Mouse (Mus musculus): ENCODE data around the gene Olfr1393.
"Not testable (repeated sequence)": the region's sequence is repeated elsewhere in the genome, so short reads cannot be mapped to it uniquely, and the experiment has no call there.

The Olfr1393 gene

DNA sequence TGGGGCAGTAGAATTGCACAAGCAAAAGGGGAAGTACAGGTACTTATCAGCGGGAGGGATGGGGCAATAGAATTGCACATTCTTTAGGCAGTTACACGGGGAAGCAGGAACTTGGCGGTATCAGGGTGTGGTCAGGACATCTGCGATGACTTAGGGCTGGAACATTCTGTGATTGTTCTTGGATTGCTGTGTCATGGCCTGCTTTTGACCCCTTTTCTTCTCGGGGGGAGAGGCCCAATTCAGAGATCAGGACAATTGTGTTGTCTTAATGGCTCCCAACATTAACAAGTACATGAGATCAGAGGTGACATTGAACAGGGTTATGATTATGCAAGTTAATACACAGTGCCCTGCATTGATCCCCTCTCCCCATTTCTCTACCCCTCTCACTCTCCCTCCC is 30.4 kb downstream of the Olfr1393 start:
- not testable (repeated sequence) for DNase-seq (ENCODE audit: low spot score)

DNA sequence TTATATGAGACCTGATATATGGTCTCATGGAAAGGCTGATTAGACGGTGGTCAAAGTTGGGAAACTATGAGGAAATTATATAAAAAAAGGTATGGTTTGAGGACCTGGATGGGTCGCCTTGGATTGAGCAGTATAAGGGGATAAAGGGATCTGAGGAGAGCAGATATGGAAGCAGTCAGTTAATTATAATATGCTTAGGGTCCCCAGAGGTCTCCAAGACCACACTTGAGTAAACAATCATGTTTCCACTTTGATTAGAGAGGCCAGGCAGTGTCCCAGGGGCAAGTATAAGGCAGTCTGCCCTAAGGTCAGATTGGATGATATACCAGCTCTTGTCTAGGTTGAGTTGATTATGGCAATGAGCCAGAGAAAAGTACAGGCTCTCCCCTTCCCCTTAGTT is 44.3 kb downstream of the Olfr1393 start, which contains the start of gene Olfr1391:
TSS of gene Olfr1391 (plus strand) at position 301 of the 400 bp plus-strand sequence.
- no peak for DNase-seq (ENCODE audit: low spot score)

- no peak for DNase-seq (ENCODE audit: low spot score)
Observed at GRCm38 (mm10) chr11:49326726-49327125, 48.6 kb downstream of the Olfr1393 start.

DNA sequence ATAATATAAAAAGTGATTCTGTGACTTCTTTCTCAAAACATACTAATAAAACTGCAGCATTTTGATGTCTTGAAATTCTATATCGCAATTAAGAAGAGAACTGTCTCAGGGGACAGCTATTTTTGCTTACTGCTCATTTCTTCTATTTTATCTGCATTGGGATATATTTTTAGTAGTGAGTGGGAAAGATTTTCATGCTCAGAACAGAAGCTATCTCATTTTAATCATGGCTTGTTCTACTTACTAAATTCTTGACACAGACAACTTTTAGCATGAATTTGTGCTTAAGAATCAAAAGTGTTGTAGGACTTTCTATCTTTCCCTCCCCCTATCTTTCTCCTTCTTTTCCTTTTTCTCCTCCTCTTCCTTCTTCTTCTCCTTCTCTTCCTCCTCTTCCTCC is 51.6 kb downstream of the Olfr1393 start:
- DNase-seq (ENCODE audit: low spot score), result no peak
